Mouse (Mus musculus): Measurements from ENCODE around the gene Fgfr2. TPM values are rescaled to one million over a fixed set of nuclear protein-coding genes. Genes with fewer than 3 reads are reported as not detected.

The Fgfr2 gene
- polyA plus RNA-seq, 1 experiment from 2014 or later = 123 TPM

- no peak for ATAC-seq (ENCODE audit: low FRiP score, low read depth)
- Histone ChIP-seq H3K4me1 (no peaks in the 10 kb centered on the region), H3K9ac (no peak overlapping the region), H3K27ac (no peak overlapping the region), H3K9me3 (no peaks in the 10 kb centered on the region), H3K27me3 (0 out of 2 replicates have a peak, but pooled peaks cover 2% of the 10 kb centered on the region), H3K4me3 (no peak overlapping the region), H3K4me2 (replicated peaks) (no peak overlapping the region), H3K36me3 (no peaks in the 10 kb centered on the region)
- WGBS = 97% methylated on average over 3 of the region's 3 CpGs
Measured at GRCm38 (mm10) chr7:132497142-132497541, 626.0 kb downstream of the Fgfr2 start.

GRCm38 (mm10) chr7:132494263-132494662, 628.9 kb downstream of the Fgfr2 start:
- no peak for ATAC-seq (ENCODE audit: low FRiP score, low read depth)
- 44% methylated on average over 4 of the region's 4 CpGs for WGBS
- no peaks in the 10 kb centered on the region for H3K4me1 ChIP-seq

GRCm38 (mm10) chr7:132493632-132494031, 629.5 kb downstream of the Fgfr2 start:
- H3K4me2 ChIP-seq (replicated peaks) = no peak overlapping the region
- H3K4me1 ChIP-seq = no peaks in the 10 kb centered on the region
- no peak overlapping the region for H3K27ac ChIP-seq
- 68% methylated on average over 3 of the region's 3 CpGs for WGBS
- 0 out of 2 replicates have a peak, but pooled peaks cover 2% of the 10 kb centered on the region for H3K27me3 ChIP-seq
- no peaks in the 10 kb centered on the region for H3K36me3 ChIP-seq
- no peaks in the 10 kb centered on the region for H3K9me3 ChIP-seq
- no peak for ATAC-seq (ENCODE audit: low FRiP score, low read depth)
- H3K4me3 ChIP-seq = no peak overlapping the region
- no peak overlapping the region for H3K9ac ChIP-seq

More at GRCm38 (mm10) chr7:132494263-132494662, 628.9 kb downstream of the Fgfr2 start:
- Histone ChIP-seq H3K4me3 (no peak overlapping the region), H3K36me3 (no peaks in the 10 kb centered on the region), H3K27me3 (no peaks in the 10 kb centered on the region), H3K9ac (no peak overlapping the region), H3K4me2 (replicated peaks) (no peak overlapping the region), H3K27ac (no peak overlapping the region), H3K9me3 (no peaks in the 10 kb centered on the region)

GRCm38 (mm10) chr7:132491902-132492301, 631.2 kb downstream of the Fgfr2 start:
- Histone ChIP-seq H3K9me3 (no peaks in the 10 kb centered on the region), H3K4me1 (no peaks in the 10 kb centered on the region), H3K27me3 (0 out of 2 replicates have a peak, but pooled peaks cover 5% of the 10 kb centered on the region), H3K4me2 (replicated peaks) (no peak overlapping the region), H3K36me3 (no peaks in the 10 kb centered on the region), H3K9ac (no peak overlapping the region), H3K4me3 (no peak overlapping the region), H3K27ac (no peak overlapping the region)
- 93% methylated on average over 7 of the region's 7 CpGs for WGBS
- no peak for ATAC-seq (ENCODE audit: low FRiP score, low read depth)

GRCm38 (mm10) chr7:132487361-132487760, 635.8 kb downstream of the Fgfr2 start:
- Histone ChIP-seq H3K9ac (no peak overlapping the region), H3K36me3 (no peaks in the 10 kb centered on the region), H3K27ac (no peak overlapping the region), H3K27me3 (0 out of 2 replicates have a peak, but pooled peaks cover 5% of the 10 kb centered on the region), H3K9me3 (no peaks in the 10 kb centered on the region), H3K4me1 (0 out of 2 replicates have a peak, but pooled peaks cover 3% of the 10 kb centered on the region), H3K4me2 (replicated peaks) (no peak overlapping the region), H3K4me3 (no peak overlapping the region)
- ATAC-seq (ENCODE audit: low FRiP score, low read depth) = no peak
- 54% methylated on average over 6 of the region's 6 CpGs for WGBS

GRCm38 (mm10) chr7:132486403-132487178, 636.6 kb downstream of the Fgfr2 start:
- Histone ChIP-seq H3K9me3 (no peaks in the 10 kb centered on the region), H3K27me3 (0 out of 2 replicates have a peak, but pooled peaks cover 5% of the 10 kb centered on the region), H3K9ac (no peak overlapping the region), H3K27ac (no peak overlapping the region), H3K4me1 (0 out of 2 replicates have a peak, but pooled peaks cover 3% of the 10 kb centered on the region), H3K4me2 (replicated peaks) (no peak overlapping the region), H3K36me3 (no peaks in the 10 kb centered on the region), H3K4me3 (no peak overlapping the region)
- 86% methylated on average over 9 of the region's 9 CpGs for WGBS
- ATAC-seq (ENCODE audit: low FRiP score, low read depth) = no peak

- Histone ChIP-seq H3K27ac (no peak overlapping the region), H3K36me3 (no peaks in the 10 kb centered on the region), H3K4me1 (0 out of 2 replicates have a peak, but pooled peaks cover 3% of the 10 kb centered on the region), H3K27me3 (0 out of 2 replicates have a peak, but pooled peaks cover 5% of the 10 kb centered on the region), H3K4me3 (no peak overlapping the region), H3K9ac (no peak overlapping the region), H3K4me2 (replicated peaks) (no peak overlapping the region), H3K9me3 (no peaks in the 10 kb centered on the region)
- no peak for ATAC-seq (ENCODE audit: low FRiP score, low read depth)
- WGBS = 49% methylated on average over 5 of the region's 5 CpGs
Measured at GRCm38 (mm10) chr7:132484424-132484823, 638.7 kb downstream of the Fgfr2 start.

- WGBS = 78% methylated on average over 4 of the region's 4 CpGs
- Histone ChIP-seq H3K9ac (no peak overlapping the region), H3K36me3 (no peaks in the 10 kb centered on the region), H3K27me3 (no peaks in the 10 kb centered on the region), H3K4me3 (no peak overlapping the region), H3K4me2 (replicated peaks) (no peak overlapping the region), H3K4me1 (0 out of 2 replicates have a peak, but pooled peaks cover 3% of the 10 kb centered on the region), H3K27ac (no peak overlapping the region), H3K9me3 (no peaks in the 10 kb centered on the region)
- ATAC-seq (ENCODE audit: low FRiP score, low read depth) = no peak
Measured at GRCm38 (mm10) chr7:132480696-132481306, 642.3 kb downstream of the Fgfr2 start.

- no peak overlapping the region for H3K9ac ChIP-seq
- H3K4me3 ChIP-seq = no peak overlapping the region
- no peaks in the 10 kb centered on the region for H3K36me3 ChIP-seq
- no peaks in the 10 kb centered on the region for H3K4me1 ChIP-seq
- ATAC-seq (ENCODE audit: low FRiP score, low read depth) = no peak
- H3K27ac ChIP-seq = no peak overlapping the region
- H3K9me3 ChIP-seq = no peaks in the 10 kb centered on the region
- H3K27me3 ChIP-seq = no peaks in the 10 kb centered on the region
- H3K4me2 ChIP-seq (replicated peaks) = no peak overlapping the region
- WGBS = 74% methylated on average over 9 of the region's 9 CpGs
Measured at GRCm38 (mm10) chr7:132478295-132478809, 644.8 kb downstream of the Fgfr2 start.

- Histone ChIP-seq H3K9me3 (no peaks in the 10 kb centered on the region), H3K27ac (no peak overlapping the region), H3K4me3 (no peak overlapping the region), H3K36me3 (no peaks in the 10 kb centered on the region), H3K4me1 (no peaks in the 10 kb centered on the region), H3K27me3 (no peaks in the 10 kb centered on the region), H3K9ac (no peak overlapping the region), H3K4me2 (replicated peaks) (no peak overlapping the region)
- ATAC-seq (ENCODE audit: low FRiP score, low read depth) = no peak
- WGBS = 56% methylated on average over 3 of the region's 3 CpGs
Measured at GRCm38 (mm10) chr7:132477753-132478152, 645.4 kb downstream of the Fgfr2 start.

GRCm38 (mm10) chr7:132476491-132476890, 646.7 kb downstream of the Fgfr2 start:
- H3K4me3 ChIP-seq = no peak overlapping the region
- H3K36me3 ChIP-seq = no peaks in the 10 kb centered on the region
- WGBS = 89% methylated on average over 2 of the region's 2 CpGs
- H3K9ac ChIP-seq = no peak overlapping the region
- H3K27ac ChIP-seq = no peak overlapping the region
- no peaks in the 10 kb centered on the region for H3K4me1 ChIP-seq
- H3K9me3 ChIP-seq = no peaks in the 10 kb centered on the region
- no peaks in the 10 kb centered on the region for H3K27me3 ChIP-seq
- no peak overlapping the region for H3K4me2 ChIP-seq (replicated peaks)
- ATAC-seq (ENCODE audit: low FRiP score, low read depth) = no peak

GRCm38 (mm10) chr7:132475069-132475468, 648.1 kb downstream of the Fgfr2 start:
- Histone ChIP-seq H3K27ac (no peak overlapping the region), H3K36me3 (no peaks in the 10 kb centered on the region), H3K9ac (no peak overlapping the region), H3K9me3 (no peaks in the 10 kb centered on the region), H3K4me3 (no peak overlapping the region), H3K4me2 (replicated peaks) (no peak overlapping the region), H3K4me1 (no peaks in the 10 kb centered on the region), H3K27me3 (no peaks in the 10 kb centered on the region)
- WGBS = 17% methylated on average over 5 of the region's 5 CpGs
- ATAC-seq (ENCODE audit: low FRiP score, low read depth) = no peak
